Mouse (Mus musculus): ENCODE measurements around the gene G530012D18Rik. TPM values are rescaled to one million over a fixed set of nuclear protein-coding genes. Genes with fewer than 3 reads are reported as not detected.
A peak's percentile ranks its signal among the peaks of the same experiment; 100 is the strongest.
"Not testable (repeated sequence)": the region's sequence is repeated elsewhere in the genome, so short reads cannot be mapped to it uniquely, and the experiment has no call there.

Gene G530012D18Rik
- total and polyA plus RNA-seq, 2 experiments from 2014 or later: not detected

DNA sequence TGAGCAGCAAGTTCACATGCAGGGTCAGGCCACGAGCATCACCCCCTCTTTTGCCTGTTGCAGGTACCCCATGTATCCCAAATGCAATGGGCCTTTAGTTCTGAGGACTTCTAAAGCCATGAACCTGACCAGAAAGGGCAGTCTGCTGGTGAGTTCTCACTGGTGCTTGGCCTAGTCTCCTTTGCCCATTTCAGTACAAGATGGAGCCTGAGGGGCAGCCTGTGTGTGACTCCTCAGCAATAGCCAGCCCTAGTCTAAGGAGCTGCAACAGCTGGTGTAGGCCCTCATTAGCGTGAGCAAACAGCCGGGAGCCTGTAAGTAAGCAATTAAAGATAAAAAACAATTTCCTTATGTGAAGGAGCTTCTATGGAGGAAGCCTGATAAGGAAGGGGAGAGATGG is 5.1 kb downstream of the G530012D18Rik start:
- DNase-seq; H3K27ac ChIP-seq (ENCODE audit: low read depth, low read length); H3K9me3 ChIP-seq (ENCODE audit: low read length); H3K4me1 ChIP-seq (ENCODE audit: insufficient read depth); H3K9ac ChIP-seq; H3K27me3 ChIP-seq (ENCODE audit: insufficient read depth, low read length); H3K4me2 ChIP-seq (ENCODE audit: low read depth); H3K4me3 ChIP-seq (ENCODE audit: low read depth, low read length); H3K36me3 ChIP-seq (ENCODE audit: insufficient read depth): not testable (repeated sequence)
- peak; percentile 27; the same call in 1 of the 2 replicates for ATAC-seq
- 56% methylated on average over 3 of the region's 3 CpGs for WGBS

DNA sequence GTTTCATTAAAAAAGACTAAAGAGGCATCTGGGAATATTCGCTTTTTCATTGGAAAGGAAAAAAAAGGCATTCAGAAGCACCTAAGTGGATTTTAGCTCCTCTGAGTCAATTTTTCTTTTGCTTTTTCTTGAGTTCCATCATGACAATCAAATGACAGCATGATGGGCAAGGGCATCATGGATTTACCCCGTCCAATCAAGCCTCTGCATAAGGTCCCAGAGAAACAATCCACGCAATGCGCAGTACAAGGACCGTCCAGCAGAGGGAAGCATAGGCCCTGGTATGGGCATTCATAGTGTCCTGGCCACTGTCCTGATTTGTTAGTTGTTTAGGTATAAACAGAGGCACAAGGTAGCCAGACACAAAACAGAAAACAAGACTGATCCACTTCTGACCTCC is 6.0 kb downstream of the G530012D18Rik start:
- peak; percentile 0 for DNase-seq
- H3K36me3 ChIP-seq (ENCODE audit: insufficient read depth); H3K4me1 ChIP-seq (ENCODE audit: insufficient read depth); H3K27ac ChIP-seq (ENCODE audit: low read depth, low read length); H3K27me3 ChIP-seq (ENCODE audit: insufficient read depth, low read length); H3K4me3 ChIP-seq (ENCODE audit: low read depth, low read length); H3K9ac ChIP-seq; ATAC-seq; H3K4me2 ChIP-seq (ENCODE audit: low read depth); H3K9me3 ChIP-seq (ENCODE audit: low read length): not testable (repeated sequence)
- WGBS: 39% methylated on average over 5 of the region's 5 CpGs
- TF ChIP-seq CTCF (IDR thresholded peaks at IDR 0.05; ENCODE audit: low read depth): 0 out of 2 replicates have a peak, but pooled peaks have one; percentile 6

DNA sequence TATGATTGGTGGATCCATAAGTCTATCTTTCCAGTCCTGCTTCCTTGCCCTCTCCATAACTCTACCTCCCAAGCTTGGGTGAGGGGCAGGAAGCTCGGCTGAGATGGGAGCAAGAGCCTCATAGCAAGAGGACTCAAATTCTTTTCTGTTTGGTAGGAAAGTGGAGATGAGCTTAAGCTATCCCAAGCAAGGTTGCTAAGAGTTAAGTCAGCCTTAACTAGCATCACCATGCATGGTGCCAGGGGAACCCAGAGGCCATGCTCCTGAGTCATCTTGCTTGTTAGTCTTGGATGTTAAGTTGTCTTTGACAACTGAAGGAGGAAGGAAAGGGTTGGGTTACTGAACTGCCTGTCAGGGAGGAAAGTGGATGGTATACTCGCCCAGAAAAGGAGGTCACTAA is 13.2 kb downstream of the G530012D18Rik start:
- H3K9ac ChIP-seq; H3K9me3 ChIP-seq (ENCODE audit: low read length); H3K4me2 ChIP-seq (ENCODE audit: low read depth); H3K4me1 ChIP-seq (ENCODE audit: insufficient read depth); ATAC-seq; H3K27ac ChIP-seq (ENCODE audit: low read depth, low read length); H3K36me3 ChIP-seq (ENCODE audit: insufficient read depth); H3K27me3 ChIP-seq (ENCODE audit: insufficient read depth, low read length); DNase-seq; H3K4me3 ChIP-seq (ENCODE audit: low read depth, low read length): not testable (repeated sequence)
- 67% methylated on average over 1 of the region's 2 CpGs for WGBS

DNA sequence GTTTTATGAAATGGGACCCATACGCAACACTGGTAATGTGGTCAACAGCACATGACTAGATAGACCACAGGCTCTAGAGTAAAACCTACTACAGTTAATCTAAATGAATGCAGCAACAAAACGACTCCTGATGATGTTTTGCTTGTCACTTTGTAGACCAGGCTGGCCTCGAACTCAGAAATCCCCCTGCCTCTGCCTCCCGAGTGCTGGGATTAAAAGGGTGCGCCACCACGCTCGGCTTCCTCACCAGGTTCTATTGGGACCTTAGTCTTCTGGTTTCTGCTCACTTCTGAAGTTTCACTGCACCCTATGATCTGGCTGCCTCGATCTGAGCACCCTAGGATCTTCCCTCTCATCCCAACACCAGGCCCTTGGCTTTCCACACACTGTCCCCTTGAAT is 17.1 kb downstream of the G530012D18Rik start:
- not testable (repeated sequence) for H3K4me1 ChIP-seq (ENCODE audit: insufficient read depth); DNase-seq; H3K9ac ChIP-seq; H3K9me3 ChIP-seq (ENCODE audit: low read length); H3K4me2 ChIP-seq (ENCODE audit: low read depth); H3K36me3 ChIP-seq (ENCODE audit: insufficient read depth); ATAC-seq; H3K27ac ChIP-seq (ENCODE audit: low read depth, low read length); H3K27me3 ChIP-seq (ENCODE audit: insufficient read depth, low read length); H3K4me3 ChIP-seq (ENCODE audit: low read depth, low read length)
- 82% methylated on average over 8 of the region's 8 CpGs for WGBS

DNA sequence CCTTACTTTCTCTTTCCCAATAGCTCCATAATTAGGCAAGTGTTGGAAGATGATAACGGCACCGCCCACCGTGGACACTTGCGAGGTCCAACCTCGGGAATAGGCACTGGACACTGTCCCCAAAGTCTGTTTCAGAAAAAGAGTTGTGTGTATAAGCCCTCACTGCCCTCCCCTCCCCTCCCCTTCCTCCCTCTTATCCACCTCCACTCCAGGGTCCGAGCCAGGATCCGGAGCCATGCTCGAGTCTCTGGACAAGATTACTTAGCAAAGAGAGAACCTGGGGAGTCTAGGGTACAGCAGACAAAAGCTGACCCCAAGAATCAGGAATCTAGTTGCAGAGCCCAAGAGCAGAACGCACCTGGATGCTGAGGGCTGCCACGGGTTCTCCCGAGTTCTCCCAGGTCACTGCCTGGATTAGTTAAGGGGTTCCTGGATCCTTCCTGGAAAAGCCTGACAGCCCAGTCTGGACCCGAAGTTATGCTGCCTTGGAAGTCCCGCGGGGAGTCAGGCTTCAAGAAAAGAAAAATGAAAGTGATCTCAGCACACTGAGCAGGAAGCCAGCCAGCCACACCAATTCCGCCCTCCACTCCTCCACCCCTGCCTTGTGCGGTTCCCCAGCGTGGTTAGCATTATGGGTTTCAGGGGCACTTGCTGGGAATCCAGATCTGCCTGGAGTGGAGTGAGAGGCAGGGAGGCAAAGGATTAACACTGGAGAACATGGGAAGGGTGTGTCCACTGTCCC is 23.0 kb downstream of the G530012D18Rik start, which contains the start of gene Sp110:
Gene Sp110 (minus strand): TSS at position 547 of the 742 bp plus-strand sequence.
- H3K4me1 ChIP-seq (ENCODE audit: insufficient read depth); H3K9me3 ChIP-seq (ENCODE audit: low read length); H3K9ac ChIP-seq; DNase-seq; ATAC-seq; H3K27ac ChIP-seq (ENCODE audit: low read depth, low read length); H3K4me3 ChIP-seq (ENCODE audit: low read depth, low read length); H3K36me3 ChIP-seq (ENCODE audit: insufficient read depth); H3K27me3 ChIP-seq (ENCODE audit: insufficient read depth, low read length); H3K4me2 ChIP-seq (ENCODE audit: low read depth): not testable (repeated sequence)
- WGBS: 81% methylated on average over 16 of the region's 17 CpGs

DNA sequence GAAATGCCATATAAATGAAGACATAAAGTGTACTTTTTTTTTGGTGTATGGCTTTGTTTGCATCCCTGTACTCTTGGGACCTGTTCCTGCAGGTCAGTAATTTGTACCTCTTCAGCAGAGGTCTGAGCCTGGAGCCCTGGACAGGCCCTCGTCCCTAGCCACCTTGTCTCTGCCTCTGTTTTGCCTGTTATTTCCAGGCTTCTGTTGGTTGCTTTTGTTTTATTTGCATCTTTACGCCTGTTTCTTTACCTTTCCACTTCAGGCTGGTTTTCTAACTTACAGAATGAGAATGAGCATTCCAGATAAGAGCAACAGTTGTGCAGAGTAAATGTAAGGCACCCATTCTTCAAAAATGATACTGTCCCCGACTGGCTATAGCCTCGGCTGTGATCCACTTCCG is 24.6 kb downstream of the G530012D18Rik start, which contains the start of gene Sp140:
Gene Sp140 (plus strand): TSS at position 301 of the 400 bp plus-strand sequence.
- not testable (repeated sequence) for H3K9ac ChIP-seq; H3K27me3 ChIP-seq (ENCODE audit: insufficient read depth, low read length); H3K4me1 ChIP-seq (ENCODE audit: insufficient read depth); H3K36me3 ChIP-seq (ENCODE audit: insufficient read depth); DNase-seq; H3K9me3 ChIP-seq (ENCODE audit: low read length); H3K4me2 ChIP-seq (ENCODE audit: low read depth); H3K4me3 ChIP-seq (ENCODE audit: low read depth, low read length); ATAC-seq; H3K27ac ChIP-seq (ENCODE audit: low read depth, low read length)
- no CpG with 5 or more reads among the region's 5 CpGs for WGBS

DNA sequence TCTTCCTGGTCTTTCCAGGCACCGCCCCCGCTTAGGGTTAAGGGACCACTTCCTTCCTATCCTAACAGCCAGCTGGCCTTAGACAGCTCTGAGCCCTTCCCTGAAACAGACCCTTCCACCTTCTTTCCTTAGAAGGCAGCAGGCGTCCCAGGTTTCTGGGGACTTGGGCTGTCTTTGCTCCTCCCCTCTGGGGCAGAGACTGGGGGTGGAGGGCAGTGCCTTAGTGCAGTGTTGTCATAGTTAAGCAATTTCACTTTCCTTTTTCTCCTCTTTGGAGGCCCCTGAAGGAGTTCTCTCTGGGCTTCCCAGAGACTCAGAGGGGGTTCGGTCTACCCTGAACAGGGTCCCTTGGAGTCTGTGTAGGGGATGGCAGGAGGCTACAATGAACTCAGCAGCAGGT is 25.3 kb downstream of the G530012D18Rik start:
- not testable (repeated sequence) for DNase-seq; H3K4me1 ChIP-seq (ENCODE audit: insufficient read depth); H3K9me3 ChIP-seq (ENCODE audit: low read length); H3K27me3 ChIP-seq (ENCODE audit: insufficient read depth, low read length); H3K4me2 ChIP-seq (ENCODE audit: low read depth); H3K27ac ChIP-seq (ENCODE audit: low read depth, low read length); ATAC-seq; H3K4me3 ChIP-seq (ENCODE audit: low read depth, low read length); H3K9ac ChIP-seq; H3K36me3 ChIP-seq (ENCODE audit: insufficient read depth)
- 65% methylated on average over 4 of the region's 4 CpGs for WGBS

DNA sequence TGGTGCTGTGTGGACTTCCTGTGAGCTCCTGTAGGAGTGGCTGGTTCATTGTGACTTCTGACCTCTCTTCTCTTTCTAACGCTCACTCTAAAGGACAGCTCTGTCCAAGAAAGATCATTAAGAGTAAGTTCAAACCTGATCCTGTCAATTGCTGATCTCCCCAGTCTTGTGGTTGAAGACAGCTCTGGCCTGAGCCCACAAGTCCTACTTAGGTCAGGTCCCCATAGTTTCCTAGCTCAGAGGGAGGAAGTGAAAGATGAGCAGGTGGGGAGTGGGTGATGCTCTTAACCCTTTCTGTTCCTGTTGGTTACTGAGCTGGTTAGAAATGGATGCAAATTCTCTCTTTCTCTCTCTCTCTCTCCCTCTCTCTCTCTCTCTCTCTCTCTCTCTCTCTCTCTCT is 28.9 kb downstream of the G530012D18Rik start:
- H3K36me3 ChIP-seq (ENCODE audit: insufficient read depth); H3K27me3 ChIP-seq (ENCODE audit: insufficient read depth, low read length); H3K4me1 ChIP-seq (ENCODE audit: insufficient read depth); ATAC-seq; H3K4me2 ChIP-seq (ENCODE audit: low read depth); H3K9me3 ChIP-seq (ENCODE audit: low read length); H3K4me3 ChIP-seq (ENCODE audit: low read depth, low read length); DNase-seq; H3K27ac ChIP-seq (ENCODE audit: low read depth, low read length); H3K9ac ChIP-seq: not testable (repeated sequence)
- no CpG with 5 or more reads among the region's 1 CpGs for WGBS

DNA sequence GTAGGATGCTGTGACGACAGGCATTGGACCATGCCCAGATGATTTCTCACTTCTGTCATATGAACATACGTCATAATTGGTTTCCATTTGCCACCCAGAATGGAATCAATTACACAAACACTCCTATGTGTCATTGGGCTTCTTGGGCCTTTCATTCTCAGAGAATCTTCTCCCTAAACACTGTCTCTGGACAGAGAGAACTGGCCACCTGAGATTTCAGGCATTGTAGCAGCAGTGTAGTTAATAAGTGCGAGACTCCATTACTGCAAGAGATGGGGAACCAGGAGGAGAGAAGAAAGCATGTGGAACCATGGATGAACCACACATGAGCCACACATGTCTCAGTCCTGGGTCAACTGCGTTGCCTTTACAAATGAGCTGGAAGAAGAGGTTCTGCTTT is 32.9 kb downstream of the G530012D18Rik start:
- not testable (repeated sequence) for H3K4me2 ChIP-seq (ENCODE audit: low read depth); DNase-seq; H3K9me3 ChIP-seq (ENCODE audit: low read length); H3K27ac ChIP-seq (ENCODE audit: low read depth, low read length); H3K4me1 ChIP-seq (ENCODE audit: insufficient read depth); H3K4me3 ChIP-seq (ENCODE audit: low read depth, low read length); H3K36me3 ChIP-seq (ENCODE audit: insufficient read depth); H3K9ac ChIP-seq; H3K27me3 ChIP-seq (ENCODE audit: insufficient read depth, low read length); ATAC-seq
- WGBS: 86% methylated on average over 3 of the region's 4 CpGs

DNA sequence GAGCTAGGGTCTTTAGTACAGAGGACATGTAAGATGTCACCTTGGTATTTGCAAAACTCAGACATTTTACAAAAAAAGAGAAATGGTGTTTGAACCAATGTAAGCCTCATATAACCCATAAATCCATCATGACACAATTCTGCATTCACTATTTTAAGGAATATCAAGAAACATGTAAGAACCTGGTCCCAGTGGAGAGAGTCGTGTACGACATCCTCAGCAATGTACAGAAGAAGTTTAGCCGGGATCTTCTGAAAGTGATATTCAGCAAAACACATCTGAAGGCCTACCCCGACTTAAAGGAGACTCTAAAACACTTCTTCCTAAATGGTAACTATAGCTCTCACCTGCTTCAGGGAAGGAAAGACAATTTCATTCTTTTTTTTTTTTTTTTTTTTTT is 35.1 kb downstream of the G530012D18Rik start:
- WGBS: no CpG with 5 or more reads among the region's 4 CpGs
- H3K4me1 ChIP-seq (ENCODE audit: insufficient read depth); ATAC-seq; H3K9ac ChIP-seq; H3K9me3 ChIP-seq (ENCODE audit: low read length); H3K27me3 ChIP-seq (ENCODE audit: insufficient read depth, low read length); H3K27ac ChIP-seq (ENCODE audit: low read depth, low read length); DNase-seq; H3K36me3 ChIP-seq (ENCODE audit: insufficient read depth); H3K4me2 ChIP-seq (ENCODE audit: low read depth); H3K4me3 ChIP-seq (ENCODE audit: low read depth, low read length): not testable (repeated sequence)

All from forebrain, postnatal 0 days (tissue).